Mouse (Mus musculus) T-helper 1 cell (primary cell): ENCODE measurements around the gene Arl10.

Experiments
- in situ Hi-C: fragments of 300-600 bp; cut with MboI, MseI; formaldehyde crosslinking; loops from one replicate; pipeline ENCODE4 v1.15.1; 2025; ENCODE audit warnings: high pct_unique_total_duplicates

The Arl10 gene

DNA sequence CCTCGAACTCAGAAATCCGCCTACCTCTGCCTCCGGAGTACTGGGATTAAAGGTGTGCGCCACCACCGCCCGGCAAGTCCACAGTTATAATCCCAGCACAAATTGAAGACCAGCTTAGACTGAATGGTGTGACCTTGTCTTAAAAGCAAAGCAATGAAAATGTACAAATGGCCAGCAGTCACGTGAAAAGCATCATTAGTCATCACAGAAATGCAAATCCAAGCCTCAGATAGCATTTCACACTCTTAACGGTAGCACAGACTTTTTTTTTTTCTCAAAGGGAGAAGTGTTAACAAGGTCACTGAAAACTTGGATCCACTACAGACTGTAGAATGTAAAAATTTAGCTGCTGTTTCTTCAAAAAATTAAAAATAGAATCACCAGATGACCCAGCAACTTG is 41.5 kb downstream of the Arl10 start:
- in situ Hi-C loops: no loop called here

GRCm38 (mm10) chr13:54616998-54617397 is 42.2 kb downstream of the Arl10 start:
- in situ Hi-C loops: no loop called here

- in situ Hi-C loops: no loop called here
Measured at GRCm38 (mm10) chr13:54621155-54621932, 46.5 kb downstream of the Arl10 start, which contains the start of gene Faf2. TSS of gene Faf2 (plus strand) at chr13:54621784.

DNA sequence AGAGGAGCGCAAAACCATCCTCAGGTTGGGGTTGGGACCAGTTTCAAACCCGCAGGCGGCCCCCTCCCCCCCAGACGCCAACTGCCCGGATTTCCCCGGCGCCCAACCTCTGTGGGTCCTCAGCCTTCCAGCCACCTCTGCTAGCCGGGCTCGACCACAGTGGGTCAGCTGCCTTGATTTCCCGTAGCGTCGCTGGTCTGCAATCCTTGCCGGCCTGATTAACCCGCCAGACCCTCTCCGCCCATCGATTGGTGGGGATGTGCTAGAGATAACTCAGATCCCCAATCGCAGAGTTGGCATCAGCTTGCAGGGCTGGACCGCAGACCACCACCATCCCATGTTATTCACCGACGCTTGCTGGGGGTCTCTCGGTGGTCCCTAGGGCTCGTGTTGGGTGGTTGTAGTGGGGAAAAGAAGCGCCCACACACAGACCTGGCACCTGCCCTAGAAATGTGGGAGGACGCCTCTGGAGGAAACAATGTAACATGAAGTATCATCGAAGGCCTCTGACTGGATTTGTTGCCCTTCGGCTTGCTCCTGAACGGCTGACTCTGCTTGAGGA is 47.2 kb downstream of the Arl10 start:
- in situ Hi-C loops: no loop called here

- in situ Hi-C loops: no loop called here
Measured at GRCm38 (mm10) chr13:54629128-54629527, 54.3 kb downstream of the Arl10 start.
